Mouse (Mus musculus): Measurements from ENCODE around the gene Agbl4. TPM values are rescaled to one million over a fixed set of nuclear protein-coding genes. Genes with fewer than 3 reads are reported as not detected.

Gene Agbl4
- polyA plus RNA-seq (2012; rRNA removed), result 0.05 and 0.12 TPM in 2 replicates

- 3% methylated on average over 27 of the region's 27 CpGs for WGBS
Measured at GRCm38 (mm10) chr4:110397618-110398045, at the start of gene Agbl4. Gene Agbl4 (plus strand): TSS chr4:110397661.

DNA sequence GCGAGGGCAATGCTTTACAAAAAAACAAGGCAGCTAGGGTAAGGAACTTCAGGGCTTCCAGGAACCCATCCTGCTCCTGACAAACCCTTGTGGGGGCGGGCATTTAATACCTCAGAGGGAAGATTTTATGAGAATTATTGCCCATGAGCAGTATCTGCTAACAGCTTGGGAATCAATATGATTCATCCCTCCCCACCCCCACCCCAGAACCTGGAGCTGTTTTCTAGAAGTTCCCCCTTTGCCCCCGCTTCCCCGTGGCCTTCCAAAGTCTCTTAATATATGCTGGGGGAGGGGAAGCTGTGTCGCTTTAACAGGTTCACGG lies 46.6 kb upstream of the Agbl4 start:
- DNase-seq (ENCODE audit: low read depth, low spot score), result no peak
- 11% methylated on average over 6 of the region's 6 CpGs for WGBS

More at GRCm38 (mm10) chr4:110397618-110398045, at the start of gene Agbl4:
- DNase-seq (ENCODE audit: low read depth, low spot score), result no peak

GRCm38 (mm10) chr4:110351178-110352000 lies 46.1 kb upstream of the Agbl4 start, which contains the start of gene Elavl4:
Gene Elavl4 (minus strand): TSS chr4:110351909.
- no peak for DNase-seq (ENCODE audit: low read depth, low spot score)
- WGBS, result 2% methylated on average over 73 of the region's 75 CpGs

GRCm38 (mm10) chr4:110352001-110352369 lies 45.5 kb upstream of the Agbl4 start:
- no peak for DNase-seq (ENCODE audit: low read depth, low spot score)

GRCm38 (mm10) chr4:110360568-110360967 lies 36.9 kb upstream of the Agbl4 start:
- WGBS, result 71% methylated on average over 2 of the region's 2 CpGs

More at GRCm38 (mm10) chr4:110352001-110352369, 45.5 kb upstream of the Agbl4 start:
- WGBS, result 9% methylated on average over 5 of the region's 5 CpGs

GRCm38 (mm10) chr4:110396221-110396620 lies 1.2 kb upstream of the Agbl4 start:
- WGBS, result 80% methylated on average over 5 of the region's 5 CpGs

More at GRCm38 (mm10) chr4:110360568-110360967, 36.9 kb upstream of the Agbl4 start:
- DNase-seq (ENCODE audit: low read depth, low spot score), result no peak

DNA sequence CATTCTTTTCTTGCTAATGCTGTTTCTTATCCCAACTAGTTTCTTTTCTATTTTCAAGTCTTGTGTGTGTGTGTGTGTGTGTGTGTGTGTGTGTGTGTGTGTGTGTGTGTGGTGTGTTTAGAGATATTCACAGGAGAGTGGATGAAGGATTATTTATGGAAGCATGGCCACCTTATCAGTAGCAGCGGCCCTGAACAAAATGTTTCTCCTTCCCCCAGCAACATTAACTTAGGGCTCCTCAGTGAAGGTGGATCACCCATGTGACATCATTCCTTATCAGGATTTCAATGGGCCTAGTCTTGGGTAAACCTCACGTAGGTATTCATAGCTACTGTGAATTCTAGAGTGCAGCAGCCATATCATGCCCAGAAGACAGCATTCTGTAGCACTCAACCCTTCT lies 22.8 kb downstream of the Agbl4 start:
- no peak for DNase-seq (ENCODE audit: low read depth, low spot score)
- 65% methylated on average over 2 of the region's 2 CpGs for WGBS

More at GRCm38 (mm10) chr4:110396221-110396620, 1.2 kb upstream of the Agbl4 start:
- DNase-seq (ENCODE audit: low read depth, low spot score), result no peak

- DNase-seq (ENCODE audit: low read depth, low spot score), result no peak
Measured at GRCm38 (mm10) chr4:110427653-110428052, 30.2 kb downstream of the Agbl4 start.

- WGBS, result 28% methylated on average over 1 of the region's 1 CpGs
- no peak for DNase-seq (ENCODE audit: low read depth, low spot score)
Measured at GRCm38 (mm10) chr4:110494371-110494770, 96.9 kb downstream of the Agbl4 start.

GRCm38 (mm10) chr4:110529804-110530203 lies 132.3 kb downstream of the Agbl4 start:
- 62% methylated on average over 4 of the region's 4 CpGs for WGBS
- no peak for DNase-seq (ENCODE audit: low read depth, low spot score)

DNA sequence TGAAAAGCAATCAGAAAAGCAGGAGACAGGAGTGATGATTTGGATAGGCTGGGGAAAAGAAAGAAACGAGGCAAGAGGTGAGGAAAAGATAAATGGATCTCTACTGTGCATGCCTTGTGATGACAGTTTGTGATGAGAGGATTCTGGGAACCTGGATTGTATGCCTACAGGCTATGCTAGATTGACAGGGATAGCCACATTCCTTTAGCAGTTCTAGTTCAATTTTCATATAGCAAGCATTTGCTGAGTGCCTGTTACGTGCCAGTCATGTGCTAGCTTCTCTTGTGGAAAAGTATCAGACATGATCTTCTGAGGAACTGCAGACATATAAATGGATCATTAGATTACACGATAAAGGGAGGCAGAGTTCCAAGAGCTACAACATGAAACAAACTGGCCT lies 151.8 kb downstream of the Agbl4 start:
- no peak for DNase-seq (ENCODE audit: low read depth, low spot score)
- 56% methylated on average over 3 of the region's 3 CpGs for whole genome bisulfite sequencing

DNA sequence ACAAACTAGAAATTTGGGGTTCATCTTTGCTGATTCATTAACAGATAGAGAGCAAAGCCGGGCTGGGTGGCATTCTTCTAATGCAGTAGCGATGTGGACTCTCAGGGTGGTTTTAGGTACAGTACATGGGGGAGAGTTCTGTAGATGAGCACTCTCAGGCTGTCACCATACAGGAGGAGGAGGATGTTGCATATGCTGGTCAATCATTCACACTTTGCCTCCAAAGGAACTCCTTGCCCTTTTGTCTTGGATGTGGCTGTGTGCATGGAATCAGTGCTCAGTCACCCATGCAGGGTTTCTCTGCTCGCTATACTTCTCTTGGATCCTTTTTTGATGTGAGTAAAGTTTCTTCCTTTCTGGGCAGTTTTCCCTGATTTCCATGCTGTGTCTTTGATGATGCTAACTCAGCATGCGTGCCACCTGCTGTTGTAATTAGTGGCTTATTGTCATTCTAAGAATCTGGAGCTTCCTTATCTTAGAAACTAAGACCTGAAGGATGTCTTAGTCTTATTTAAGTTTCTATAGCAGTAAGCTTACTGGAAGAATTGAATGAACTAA lies 200.3 kb downstream of the Agbl4 start:
- no peak for DNase-seq (ENCODE audit: low read depth, low spot score)
- 70% methylated on average over 4 of the region's 4 CpGs for WGBS

DNA sequence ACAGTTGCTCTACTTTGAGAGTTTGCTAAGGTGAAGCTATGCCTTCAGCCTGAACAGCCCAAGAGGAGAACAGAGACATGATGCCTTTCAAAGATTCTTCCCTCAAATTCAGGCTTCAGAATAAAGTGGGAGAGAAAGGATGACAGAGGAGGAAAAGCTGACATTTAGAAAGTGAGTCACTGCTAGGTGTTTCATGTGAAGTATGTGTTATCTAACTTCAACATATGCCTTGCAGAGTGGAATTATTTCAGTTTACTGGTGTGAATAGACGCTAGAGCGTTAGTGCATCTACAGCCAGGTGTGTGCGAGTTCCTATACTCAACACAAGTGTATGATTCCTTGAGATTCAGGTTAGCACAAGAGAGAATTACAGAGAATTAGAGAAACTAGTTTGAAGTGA lies 244.0 kb downstream of the Agbl4 start:
- DNase-seq (ENCODE audit: low read depth, low spot score), result no peak
- 89% methylated on average over 3 of the region's 3 CpGs for WGBS

GRCm38 (mm10) chr4:110662940-110663339 lies 265.5 kb downstream of the Agbl4 start:
- no peak for DNase-seq (ENCODE audit: low read depth, low spot score)
- 73% methylated on average over 2 of the region's 2 CpGs for WGBS

DNA sequence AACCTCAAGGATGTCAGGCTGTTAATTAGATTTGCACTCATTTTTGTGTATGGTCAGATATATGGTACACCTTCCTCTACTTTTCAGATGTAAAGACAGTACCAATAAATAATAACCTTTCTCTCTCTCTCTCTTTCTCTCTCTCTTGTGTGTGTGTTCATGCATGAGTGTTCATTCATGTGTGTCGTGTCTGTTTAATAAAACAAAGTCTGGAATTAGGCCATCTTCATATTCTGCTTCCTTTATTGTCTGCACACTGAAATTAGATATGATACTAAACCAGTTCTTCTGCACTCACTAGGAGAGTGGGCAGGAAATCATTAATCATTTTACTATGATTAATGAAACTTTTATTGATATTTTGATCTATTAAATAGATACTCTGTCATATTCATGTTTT lies 276.7 kb downstream of the Agbl4 start:
- 66% methylated on average over 1 of the region's 1 CpGs for WGBS

GRCm38 (mm10) chr4:110735141-110735540 lies 337.7 kb downstream of the Agbl4 start:
- WGBS, result 84% methylated on average over 1 of the region's 1 CpGs
- DNase-seq (ENCODE audit: low read depth, low spot score), result no peak

More for the DNA sequence above, 276.7 kb downstream of the Agbl4 start:
- DNase-seq (ENCODE audit: low read depth, low spot score), result no peak

- no peak for DNase-seq (ENCODE audit: low read depth, low spot score)
- WGBS, result 79% methylated on average over 2 of the region's 2 CpGs
Measured at GRCm38 (mm10) chr4:110757941-110758340, 360.5 kb downstream of the Agbl4 start.

DNA sequence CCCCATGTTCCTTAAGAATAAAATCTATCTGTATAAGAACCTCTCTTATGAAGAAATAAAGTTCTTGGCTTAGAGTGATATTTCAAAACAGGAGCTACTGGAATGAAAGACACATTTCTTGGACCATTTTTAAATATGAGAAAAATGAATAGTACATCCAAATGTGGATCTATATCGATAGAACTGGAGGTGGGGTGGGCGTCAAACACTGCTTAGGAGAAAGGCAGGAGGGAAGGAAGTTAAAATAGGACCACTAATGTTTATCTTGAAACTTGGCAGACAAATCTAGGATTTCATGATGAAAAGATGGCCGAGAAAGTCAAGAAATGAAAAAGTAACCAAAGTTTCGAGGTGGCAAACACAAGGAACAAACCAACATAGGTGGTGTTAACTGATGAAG lies 391.1 kb downstream of the Agbl4 start:
- no peak for DNase-seq (ENCODE audit: low read depth, low spot score)
- WGBS, result 64% methylated on average over 4 of the region's 4 CpGs

GRCm38 (mm10) chr4:110799902-110800301 lies 402.4 kb downstream of the Agbl4 start:
- WGBS, result 78% methylated on average over 4 of the region's 4 CpGs
- no peak for DNase-seq (ENCODE audit: low read depth, low spot score)

- 23% methylated on average over 1 of the region's 1 CpGs for WGBS
- DNase-seq (ENCODE audit: low read depth, low spot score), result no peak
Measured at GRCm38 (mm10) chr4:110810947-110811346, 413.5 kb downstream of the Agbl4 start.

- WGBS, result 62% methylated on average over 1 of the region's 1 CpGs
- no peak for DNase-seq (ENCODE audit: low read depth, low spot score)
Measured at GRCm38 (mm10) chr4:110832776-110833175, 435.3 kb downstream of the Agbl4 start.
